Mouse (Mus musculus) leukemia stem cell, adult 10-12 weeks (primary cell): Measurements from ENCODE around the gene Chd6. TPM values are rescaled to one million over a fixed set of nuclear protein-coding genes. Genes with fewer than 3 reads are reported as not detected.

ENCODE experiments used
- polyA plus RNA-seq: library from polyadenylated mRNA; stranded (reverse); fragments of >175 nt; gene quantifications from 2 replicates; pipeline ENCODE4 v1.2.3, GENCODE M21; 2012; ENCODE audit warnings: low replicate concordance

The Chd6 gene
- 1.8 and 4.1 TPM in 2 replicates for polyA plus RNA-seq

DNA sequence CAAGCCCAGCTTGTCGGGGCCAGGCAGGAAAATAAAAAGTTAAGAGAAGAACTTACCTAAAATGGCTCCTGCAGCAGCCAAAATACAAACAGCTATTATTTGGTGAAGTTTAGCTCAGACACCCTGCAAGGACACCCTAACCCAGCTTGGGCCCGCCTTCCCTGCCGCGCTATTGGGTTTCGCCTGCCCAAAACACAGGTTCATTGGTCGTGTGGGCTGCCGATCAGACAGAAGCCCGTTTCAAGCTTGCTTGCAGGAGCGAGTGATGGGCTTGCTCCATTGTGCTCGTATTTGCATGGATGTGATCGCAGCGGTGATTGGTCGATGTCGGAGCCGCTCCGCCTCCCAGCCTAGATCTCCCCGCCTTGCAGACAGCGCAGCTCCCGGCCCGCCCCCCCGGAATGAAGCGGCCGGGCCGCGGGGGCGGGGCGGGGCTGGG lies at the start of gene Chd6:
TSS of gene Chd6 (minus strand) at position 143 of the 439 bp plus-strand sequence.

DNA sequence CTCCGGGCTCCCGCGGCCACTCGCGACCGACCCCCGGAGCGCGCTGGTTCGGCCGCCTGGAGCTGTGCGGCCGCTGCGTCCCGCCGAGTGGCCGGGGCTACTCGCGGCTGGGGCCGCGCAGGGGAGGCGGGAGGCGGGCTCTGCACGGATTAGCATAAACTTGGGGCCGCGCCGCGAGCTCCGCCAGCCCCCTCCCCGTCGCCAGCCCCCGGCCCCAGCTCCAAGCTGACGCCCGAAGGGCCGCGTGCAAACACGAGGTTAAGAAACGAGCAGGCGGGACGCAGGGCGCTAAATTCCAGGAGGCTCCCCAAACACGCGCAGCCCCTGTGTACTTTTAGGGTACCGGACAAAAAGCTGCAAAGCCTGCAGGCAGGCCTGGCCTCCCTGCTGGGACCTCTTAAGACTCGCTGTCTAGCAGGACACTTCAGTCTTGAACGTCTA lies 196.6 kb downstream of the Chd6 start, which contains the start of gene Emilin3:
TSS of gene Emilin3 (minus strand) at position 98 of the 441 bp plus-strand sequence.

Other genes with a start within 250 kb of the Chd6 start
- 2.7 TPM in 2 replicates for gene Zhx3, start 236.1 kb downstream of the Chd6 start, polyA plus RNA-seq
- gene Lpin3, start 228.4 kb downstream of the Chd6 start, polyA plus RNA-seq = 0.16 and 0.34 TPM in 2 replicates
- not detected in 2 replicates for gene Emilin3, start 196.7 kb downstream of the Chd6 start, polyA plus RNA-seq